Mouse (Mus musculus): ENCODE data around the gene C1qtnf1.

- TF ChIP-seq EP300 (IDR thresholded peaks at IDR 0.05; ENCODE audit: low read depth) (no peak), CTCF (IDR thresholded peaks at IDR 0.05; ENCODE audit: low read depth) (no peak)
Measured at GRCm38 (mm10) chr11:118427986-118428385, at the start of gene C1qtnf1.

Measured in liver, embryonic 14.5 days (tissue).